Mouse (Mus musculus): ENCODE measurements around the gene Dpep2nb.
"Not testable (repeated sequence)": the region's sequence is repeated elsewhere in the genome, so short reads cannot be mapped to it uniquely, and the experiment has no call there.

Dpep2nb gene

DNA sequence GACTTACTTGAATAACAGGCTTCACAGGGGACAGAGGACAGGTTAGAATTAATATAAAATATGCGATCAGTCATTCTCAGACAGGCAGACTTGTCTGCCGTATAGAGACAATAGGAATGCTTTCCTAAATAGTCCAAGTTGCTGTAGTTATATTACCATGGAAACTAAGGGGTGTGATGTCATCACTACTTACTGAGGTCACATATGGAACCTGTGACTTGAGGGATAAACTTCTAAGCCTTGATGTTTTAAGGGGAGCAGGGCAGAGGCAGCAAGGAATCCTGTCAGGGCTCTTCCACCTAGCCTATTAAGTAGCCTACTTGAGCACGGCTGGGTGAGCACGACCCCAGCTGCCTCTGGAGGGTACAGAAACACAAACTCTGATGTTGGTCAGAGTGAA is at the start of gene Dpep2nb:
Dpep2nb (minus strand) TSS at position 101 of the 400 bp plus-strand sequence.
- DNase-seq (ENCODE audit: low read depth, low spot score) = no peak

DNA sequence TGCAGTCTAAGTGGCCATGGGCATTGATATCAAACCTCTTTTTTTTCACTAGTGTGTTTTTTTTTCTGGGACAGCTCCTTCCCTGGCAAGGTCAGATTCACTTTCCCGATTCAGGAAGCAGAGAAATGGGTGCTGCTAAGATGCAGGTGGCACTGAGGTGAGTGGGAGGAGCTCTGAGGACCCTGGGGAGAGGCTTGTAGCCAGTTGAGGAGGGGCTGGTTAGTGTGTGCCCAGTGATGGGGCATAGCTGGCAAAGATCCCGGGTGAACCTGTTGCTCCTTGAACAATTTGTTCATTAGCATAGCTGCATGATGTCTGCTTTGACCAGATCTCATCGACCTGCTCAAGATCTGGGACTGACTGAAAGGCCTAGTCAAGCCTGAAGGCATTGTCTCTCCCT is 49.3 kb upstream of the Dpep2nb start:
- no peak for DNase-seq (ENCODE audit: low read depth, low spot score)

DNA sequence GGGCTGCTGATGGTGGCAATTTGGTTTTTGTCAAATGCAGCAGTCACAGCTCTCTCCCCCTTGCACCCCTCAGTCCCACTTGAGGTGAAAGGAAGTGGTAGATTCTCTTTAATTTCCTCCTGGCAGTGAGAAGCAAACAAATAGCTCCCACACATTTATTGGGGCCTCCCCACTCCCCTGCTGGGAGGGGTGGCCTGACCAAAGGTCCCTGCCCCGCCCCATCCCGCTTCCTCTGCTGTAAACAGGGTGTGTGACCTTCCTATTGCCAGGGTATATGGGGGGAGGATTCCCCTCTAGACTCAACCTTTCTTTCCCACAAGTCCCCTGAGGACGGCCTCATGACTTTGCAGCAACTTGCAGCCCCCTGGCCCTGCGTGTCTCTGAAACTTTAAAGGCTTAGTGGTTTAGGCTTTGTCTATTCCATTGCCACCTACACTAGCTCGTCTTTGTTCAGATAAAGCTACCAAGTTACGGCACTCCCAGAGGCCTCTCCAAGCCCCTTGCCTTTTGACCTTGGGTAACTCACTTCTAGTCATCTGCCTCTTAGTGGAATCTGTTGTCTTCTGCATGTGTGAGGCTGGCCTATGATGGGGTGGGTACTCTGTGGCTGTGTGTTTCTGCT is 48.5 kb upstream of the Dpep2nb start:
- peak; percentile 83 for DNase-seq (ENCODE audit: low read depth, low spot score)

DNA sequence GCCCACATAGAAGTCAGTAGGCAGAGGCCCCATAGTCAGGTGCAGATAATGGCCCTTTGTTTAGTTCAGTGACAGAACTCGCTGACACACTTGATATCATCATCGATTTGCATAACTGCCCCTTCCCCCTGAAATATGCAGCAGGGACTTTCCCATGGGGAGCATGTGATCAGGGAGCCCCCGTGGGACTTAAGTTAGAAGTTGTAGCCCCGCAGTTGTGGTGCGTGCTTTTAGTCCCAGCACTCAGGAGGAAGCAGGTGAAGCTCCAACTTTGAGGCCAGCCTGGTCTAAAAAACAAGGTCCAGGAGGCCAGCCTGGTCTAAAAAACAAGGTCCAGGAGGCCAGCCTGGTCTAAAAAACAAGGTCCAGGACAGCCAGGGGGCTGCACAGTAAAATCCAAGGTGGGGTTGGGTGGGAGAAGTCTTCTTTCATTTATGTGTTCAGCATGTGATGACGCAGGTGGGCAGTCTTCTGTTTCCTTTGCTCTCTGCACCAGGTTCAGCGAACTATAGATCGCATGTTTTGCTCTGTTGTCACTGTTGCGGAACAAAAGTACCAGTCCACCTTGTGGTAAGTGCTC is 46.8 kb upstream of the Dpep2nb start:
- DNase-seq (ENCODE audit: low read depth, low spot score) = peak; percentile 75

DNA sequence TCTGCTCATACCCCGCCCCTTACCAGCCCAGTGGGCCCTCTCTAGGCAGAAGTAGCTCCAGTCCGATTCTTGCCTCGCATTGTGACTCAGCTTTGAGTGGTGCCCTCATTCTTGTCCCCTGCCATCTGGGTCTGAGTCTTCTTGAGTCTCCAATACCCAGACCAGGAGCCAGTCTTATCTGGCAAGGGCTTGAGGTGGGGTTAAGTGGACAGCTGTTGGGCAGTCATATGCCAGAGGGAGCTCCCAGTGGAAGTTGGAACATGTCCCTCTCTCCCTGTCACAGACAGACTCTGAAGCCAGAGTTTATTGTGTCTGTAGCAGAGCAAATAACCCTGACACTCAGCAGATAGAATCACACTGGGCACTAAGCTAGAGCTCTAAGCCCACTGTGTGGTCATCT is 45.3 kb upstream of the Dpep2nb start:
- no peak for DNase-seq (ENCODE audit: low read depth, low spot score)

DNA sequence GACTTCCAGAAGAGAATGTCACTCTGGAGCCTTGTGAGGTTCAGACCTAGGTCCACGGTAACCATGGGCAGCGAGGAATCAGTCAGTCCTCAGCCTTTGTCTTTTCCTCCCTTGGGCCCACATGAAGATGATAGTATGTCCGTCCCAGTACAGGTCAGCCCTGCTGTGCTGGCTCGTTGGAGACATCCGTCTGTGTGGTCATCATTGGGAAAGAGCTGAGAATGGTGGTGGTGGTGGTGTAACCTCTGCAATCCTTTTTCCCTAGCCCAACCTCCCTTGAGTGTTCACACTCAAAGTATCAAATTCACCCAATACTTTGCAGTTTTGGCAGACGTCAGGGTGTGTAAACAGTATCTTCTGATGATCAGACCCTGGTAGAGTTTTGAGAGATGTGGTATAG is 44.1 kb upstream of the Dpep2nb start:
- no peak for DNase-seq (ENCODE audit: low read depth, low spot score)

DNA sequence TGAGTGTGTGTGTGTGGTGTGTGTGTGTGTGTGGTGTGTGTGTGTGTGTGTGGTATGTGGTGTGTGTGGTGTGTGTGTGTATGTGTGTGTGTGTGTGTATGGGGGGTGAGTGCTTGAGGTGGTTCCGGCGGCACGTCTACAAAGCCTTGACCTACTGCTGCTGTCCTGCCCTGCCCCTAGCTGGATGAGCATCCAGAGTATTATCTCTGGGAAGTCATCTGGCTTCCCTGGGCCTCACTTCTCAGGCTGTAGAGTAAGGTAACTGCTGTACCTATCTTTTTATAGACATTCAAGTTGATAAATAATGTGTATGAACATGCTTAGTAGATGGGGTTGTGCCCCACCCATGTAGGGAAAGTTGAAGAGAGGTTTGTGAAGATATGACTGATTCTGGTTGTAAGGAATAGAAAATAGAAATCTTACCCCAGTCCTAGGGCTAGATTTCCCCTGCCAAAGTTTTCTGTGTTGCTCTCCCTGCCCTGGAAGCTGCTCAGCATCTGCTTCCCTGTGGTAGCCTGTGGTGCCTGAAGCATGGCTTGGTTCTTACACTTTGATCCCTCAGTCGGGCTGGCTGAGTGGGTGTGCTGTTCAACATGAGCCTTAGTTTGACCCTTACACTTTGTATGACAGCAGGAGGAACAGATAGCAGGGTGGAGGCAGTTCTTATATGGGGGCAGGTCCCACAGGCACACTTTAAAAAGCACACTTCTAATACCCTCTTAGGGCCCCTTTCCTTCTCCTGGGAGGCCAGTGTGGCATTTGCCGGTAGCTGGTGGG is 42.3 kb upstream of the Dpep2nb start:
- no peak for DNase-seq (ENCODE audit: low read depth, low spot score)

DNA sequence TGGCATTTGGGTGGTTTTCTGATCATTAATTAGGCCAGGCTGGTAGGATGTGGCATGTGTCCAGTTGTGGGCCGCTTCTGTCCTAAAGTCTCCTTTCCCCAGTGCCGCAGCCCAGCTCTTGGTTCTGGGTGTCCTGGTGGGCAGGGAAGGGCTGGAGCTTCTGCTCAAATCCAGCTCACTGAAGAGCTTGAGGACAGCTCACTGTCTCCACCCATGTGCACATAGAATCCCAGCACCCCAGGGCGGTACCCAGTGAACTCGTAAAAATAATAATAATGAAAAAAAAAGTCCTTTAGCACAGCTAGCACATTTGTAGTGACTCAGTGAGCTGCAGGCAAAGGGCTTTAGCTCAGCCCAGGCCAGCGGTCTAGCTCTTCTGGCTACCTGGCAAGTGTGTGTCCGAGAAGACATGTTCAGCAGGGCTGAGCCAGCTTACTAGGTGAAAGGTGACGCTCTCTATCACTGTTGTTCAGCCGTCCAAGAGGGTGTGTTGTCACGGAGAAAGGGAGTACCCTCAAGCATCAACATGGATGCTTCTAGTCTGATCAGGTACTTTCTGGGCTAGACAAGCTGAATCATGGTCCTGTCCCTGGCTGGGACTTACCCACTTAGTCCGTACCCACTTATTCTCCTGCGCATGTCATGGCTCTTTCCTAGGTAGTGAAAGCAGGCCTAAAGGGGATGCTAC is 41.2 kb upstream of the Dpep2nb start:
- DNase-seq (ENCODE audit: low read depth, low spot score) = no peak

DNA sequence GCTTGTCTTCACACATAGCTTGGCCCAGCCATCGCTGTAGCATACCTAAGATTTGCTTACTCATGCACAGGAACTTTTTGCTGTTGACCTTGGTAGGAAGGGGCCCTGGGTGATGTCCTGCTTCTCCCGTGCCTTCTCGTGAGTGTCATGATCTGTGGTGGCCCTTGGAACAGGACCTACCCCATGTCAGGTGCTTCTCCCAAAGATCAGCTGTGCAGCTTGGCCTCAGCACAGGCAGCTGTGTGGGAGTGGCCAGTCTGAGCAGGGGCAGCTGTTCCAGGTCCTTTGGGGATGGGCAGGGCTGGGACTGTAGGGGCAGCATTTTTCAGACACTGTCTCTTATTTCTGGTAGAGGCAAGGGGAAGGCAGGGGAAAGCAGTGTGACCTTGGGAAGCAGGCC is 38.4 kb upstream of the Dpep2nb start:
- DNase-seq (ENCODE audit: low read depth, low spot score) = no peak

DNA sequence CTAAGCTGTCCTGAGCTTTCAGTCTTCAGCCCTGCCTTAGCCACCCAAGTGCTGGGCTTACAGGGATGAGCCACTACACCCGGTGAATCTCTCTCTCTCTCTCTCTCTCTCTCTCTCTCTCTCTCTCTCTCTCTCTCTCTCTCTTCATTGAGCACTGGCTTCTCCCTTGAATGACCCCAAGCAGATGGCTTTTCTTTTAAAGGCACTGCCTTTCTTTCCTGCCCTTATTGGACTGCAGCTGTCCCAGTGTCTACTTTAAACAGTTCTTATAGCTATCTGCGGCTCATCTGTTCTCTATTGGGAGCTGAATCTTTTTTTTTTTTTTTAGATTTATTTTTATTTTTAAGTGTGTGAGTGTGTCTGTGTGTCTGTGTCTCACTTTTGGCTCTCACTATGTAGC is 37.3 kb upstream of the Dpep2nb start:
- no peak for DNase-seq (ENCODE audit: low read depth, low spot score)

DNA sequence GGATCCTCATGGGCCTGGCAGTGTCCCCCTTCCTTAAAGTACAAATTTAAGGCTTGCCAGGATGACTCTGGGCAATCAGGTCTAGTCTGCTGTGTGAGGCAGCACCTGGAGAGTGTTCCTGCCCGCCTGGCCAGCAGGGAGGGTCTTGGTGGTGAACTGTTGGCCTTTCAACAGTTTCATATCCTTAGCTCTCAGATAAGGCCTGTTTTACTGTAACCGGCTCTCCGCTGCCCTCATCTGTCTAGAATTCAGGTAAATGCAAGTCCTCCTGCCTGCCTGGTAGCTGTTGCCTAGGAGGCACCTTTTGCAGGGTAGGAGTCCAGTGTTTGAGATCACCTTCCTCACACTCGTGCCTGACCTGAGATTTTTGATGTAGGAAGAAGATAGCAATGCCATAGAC is 34.4 kb upstream of the Dpep2nb start:
- DNase-seq (ENCODE audit: low read depth, low spot score) = peak; percentile 22

DNA sequence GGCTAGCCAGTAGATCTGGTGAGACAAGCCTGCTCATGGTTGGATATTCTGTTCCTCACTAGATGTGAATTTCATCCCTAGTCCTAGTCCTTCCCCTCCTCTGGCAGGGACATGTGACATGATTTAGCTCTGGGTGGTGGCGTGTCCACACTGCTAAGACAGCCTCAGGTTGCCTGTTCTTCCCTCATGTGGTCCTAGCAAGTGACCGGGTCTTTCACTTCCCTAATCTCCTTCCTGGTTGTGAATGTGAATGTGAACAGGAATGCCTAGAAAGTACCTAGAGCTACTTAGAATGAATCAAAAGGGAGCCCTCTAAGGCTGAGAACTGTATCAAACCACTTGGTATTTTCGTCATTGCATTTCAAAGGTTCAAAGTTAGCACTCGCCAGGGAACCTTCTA is 33.8 kb upstream of the Dpep2nb start:
- DNase-seq (ENCODE audit: low read depth, low spot score) = no peak

DNA sequence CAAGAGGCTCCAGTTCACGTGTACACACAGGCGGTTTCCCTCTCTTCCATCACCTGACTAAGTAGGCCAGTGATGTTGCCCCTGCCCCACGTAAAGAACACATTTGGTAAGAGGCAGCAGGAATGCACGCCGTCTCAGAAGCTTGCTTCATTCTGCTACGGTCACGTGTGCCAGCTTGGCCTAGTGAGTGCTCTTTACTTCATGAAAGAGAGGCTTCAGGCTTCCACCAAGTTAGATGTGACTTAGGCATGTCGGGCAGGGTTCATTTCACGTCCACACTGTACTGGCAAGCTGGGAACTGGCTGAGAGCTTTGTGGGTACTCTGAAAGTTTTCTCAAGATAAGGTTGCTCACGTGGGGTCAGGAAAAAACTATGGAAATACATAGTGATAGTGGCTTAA is 32.9 kb upstream of the Dpep2nb start:
- DNase-seq (ENCODE audit: low read depth, low spot score) = no peak

DNA sequence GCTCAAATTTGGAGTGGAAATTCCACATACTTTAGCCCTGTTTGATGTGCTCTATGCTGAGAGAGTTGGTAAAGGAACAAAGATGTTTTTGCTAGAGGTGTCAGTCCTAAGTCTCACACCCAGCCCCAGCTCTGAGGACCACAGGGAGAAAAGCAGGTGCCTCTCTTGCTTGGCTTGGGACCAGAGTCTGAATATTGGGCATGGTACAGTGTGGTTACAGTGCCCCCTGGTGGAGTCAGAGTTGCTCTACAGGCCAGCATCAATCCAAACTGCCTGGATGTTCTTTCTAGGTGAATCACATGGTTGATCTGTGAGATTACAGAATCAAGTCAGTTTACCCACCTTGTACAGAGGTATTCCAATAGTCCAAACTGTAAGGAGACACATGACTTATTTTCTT is 16.7 kb upstream of the Dpep2nb start:
- peak; percentile 89 for DNase-seq (ENCODE audit: low read depth, low spot score)

DNA sequence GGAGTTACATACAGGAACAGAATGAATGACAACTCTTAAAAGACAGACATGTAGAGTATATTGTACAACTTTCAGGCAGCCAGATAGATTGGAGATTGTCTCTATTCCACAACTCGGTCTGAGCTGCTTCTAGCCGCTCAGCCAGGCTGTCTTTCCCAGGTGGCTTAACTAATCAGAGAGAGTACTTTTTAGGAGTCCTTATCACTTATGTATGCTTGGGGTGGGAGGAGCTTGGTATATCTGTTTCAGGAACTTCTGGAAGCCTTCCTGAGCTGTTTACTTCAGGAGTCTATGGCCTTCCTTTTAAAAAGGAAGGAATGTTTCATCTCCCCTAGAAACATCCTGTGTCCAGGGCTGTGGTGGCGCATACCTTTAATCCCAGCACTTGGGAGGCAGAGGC is 12.3 kb upstream of the Dpep2nb start:
- DNase-seq (ENCODE audit: low read depth, low spot score) = no peak

DNA sequence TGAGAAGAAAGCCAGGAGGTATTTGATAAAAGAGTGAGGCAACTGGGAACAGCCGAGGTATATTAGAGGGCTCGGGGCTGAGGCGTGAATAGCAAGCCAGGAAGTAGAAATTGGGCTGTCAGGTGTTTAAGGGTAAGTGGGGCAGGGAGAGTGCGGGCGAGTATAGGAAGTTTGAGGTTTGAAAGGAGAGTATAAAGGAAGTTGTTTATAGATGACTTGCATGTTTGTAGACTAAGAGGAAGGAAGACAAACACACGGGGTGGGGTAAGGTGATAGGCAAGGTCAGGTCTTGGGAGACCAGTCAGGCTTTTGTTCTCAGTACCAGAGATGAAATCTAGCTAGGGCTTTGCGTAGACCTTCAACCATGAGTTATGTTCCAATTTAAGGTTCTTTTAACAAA is 11.4 kb upstream of the Dpep2nb start:
- DNase-seq (ENCODE audit: low read depth, low spot score) = peak; percentile 23

DNA sequence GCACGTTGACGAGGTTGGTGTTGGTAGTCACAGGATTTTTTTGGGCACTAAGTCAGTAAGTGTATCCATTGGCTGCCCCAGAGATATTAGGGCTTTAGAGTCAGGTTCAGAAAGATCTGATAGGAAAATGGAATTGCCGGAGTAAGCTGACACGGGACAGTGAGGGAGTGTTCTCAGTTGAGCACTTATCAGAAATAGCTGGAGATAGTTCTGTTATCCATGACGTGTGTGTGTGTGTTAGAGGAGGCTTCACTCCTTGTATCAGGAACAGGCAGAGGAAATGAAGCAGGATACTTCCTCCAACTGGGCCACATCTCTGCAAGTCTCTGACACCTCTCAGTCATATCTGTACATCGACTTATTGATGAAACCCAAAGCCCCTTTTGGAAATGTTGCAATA is 10.5 kb upstream of the Dpep2nb start:
- no peak for DNase-seq (ENCODE audit: low read depth, low spot score)

DNA sequence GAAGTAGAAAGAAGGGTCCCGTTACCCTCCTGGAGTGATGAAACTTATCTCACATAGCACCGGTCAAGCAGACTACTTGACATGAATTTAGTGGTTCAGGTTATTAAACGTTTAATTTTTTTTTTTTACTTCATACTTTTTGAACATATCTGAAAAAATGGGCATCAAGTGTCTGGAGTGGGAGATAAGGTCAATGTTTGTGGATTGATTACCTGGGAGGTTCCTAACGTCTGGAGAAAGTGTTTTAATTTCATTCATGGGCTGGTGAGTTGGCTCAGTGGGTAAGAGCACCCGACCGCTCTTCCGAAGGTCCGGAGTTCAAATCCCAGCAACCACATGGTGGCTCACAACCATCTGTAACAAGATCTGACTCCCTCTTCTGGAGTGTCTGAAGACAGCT is 6.4 kb upstream of the Dpep2nb start:
- DNase-seq (ENCODE audit: low read depth, low spot score) = not testable (repeated sequence)

DNA sequence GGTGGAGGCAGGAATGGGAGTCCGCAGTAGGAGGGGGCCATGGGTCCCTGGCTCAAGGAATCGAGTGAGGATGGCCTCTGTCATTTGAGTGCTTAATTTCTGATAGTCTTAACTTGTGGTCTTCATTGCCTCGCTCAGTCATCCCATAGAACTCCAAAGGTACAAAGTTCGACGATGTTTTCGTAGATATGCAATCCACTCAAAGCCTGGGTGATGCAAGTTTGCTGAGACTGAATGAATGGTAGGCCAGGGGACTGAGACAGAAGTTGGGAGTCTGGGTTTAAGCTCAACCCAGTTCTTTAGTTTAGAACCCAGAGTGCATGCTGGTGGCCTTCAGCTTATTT is 5.8 kb upstream of the Dpep2nb start, which contains the start of gene Ddx28:
Ddx28 (minus strand) TSS at position 240 of the 344 bp plus-strand sequence.
- DNase-seq (ENCODE audit: low read depth, low spot score) = no peak

DNA sequence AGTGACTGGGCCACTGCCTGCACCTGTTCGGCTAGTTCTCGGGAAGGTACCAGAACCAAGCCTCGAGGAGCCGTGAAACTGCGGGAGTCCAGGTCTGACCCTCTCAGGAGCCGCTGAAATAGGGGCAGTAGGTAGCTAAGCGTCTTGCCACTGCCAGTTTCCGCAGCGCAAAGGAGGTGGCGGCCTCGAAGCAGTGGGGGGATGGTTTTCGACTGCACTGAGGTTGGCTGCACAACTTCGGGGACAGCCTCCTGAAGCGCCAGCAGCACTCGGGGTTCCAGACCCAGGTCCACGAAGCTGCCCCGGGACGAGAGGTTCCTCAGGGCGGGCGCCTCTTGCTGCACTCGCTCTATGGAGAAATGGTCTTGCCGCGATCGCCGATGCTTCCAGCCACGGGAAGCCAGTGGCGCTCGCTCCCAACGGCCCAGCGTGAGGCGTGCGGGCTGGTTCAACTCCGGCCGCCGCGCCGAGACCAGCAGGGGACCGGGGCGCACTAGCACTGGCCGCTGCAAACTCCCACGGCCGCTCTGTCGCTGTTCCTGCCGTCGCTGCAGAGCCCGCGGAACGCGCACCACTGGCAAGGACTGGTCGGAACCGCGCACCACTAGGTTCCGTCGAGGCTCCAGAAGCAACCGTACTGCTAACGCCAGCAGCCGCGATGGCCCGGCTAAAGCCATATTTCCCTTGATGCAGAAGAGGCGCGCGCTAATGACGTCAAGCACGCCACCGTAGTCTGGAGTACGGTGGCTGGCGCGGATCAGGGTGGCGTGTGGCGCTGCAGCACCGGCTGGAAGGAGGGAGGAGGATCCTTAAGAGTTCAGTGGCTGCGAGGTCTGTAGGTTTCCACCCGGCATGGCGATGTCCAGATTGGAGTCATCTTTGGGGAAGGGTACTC is 5.2 kb upstream of the Dpep2nb start:
- peak; percentile 94 for DNase-seq (ENCODE audit: low read depth, low spot score)

DNA sequence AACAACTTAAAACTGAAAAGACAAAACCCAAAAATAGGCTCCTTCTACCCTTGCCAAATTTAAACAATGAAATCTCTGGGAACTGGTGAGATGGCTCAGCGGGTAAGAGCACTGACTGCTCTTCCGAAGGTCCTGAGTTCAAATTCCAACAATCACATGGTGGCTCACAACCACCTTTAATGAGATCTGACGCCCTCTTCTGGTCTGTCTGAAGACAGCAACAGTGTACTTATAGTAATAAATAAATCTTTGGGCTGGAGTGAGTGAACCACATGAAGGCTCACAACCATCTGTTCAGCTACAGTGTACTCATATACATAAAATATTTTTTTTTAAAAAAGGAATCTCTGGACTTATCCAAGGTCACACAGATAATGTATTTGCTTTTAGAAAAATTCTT is 2.1 kb upstream of the Dpep2nb start:
- DNase-seq (ENCODE audit: low read depth, low spot score) = not testable (repeated sequence)

DNA sequence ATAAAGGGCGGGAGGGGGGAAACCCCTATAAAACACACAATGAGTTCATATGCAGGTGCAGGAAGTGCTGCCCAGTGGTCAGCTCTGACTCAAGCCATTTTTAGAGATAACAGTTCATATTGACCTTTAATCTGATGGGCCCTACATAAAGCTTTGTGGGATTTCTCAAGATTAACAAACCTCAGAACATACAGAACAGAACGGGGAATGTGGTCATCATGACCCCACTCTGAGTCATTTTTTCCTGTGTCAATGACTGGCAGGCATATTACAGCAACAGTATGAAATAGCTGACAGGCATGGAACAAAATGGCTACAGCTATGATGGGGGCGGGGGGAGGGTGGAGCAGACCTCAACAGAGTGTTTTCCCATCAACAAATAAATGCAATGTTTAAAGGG is 1.4 kb upstream of the Dpep2nb start:
- peak; percentile 74 for DNase-seq (ENCODE audit: low read depth, low spot score)

Measured in CD4-positive, CD25-positive, alpha-beta regulatory T cell, adult 2 months (primary cell).